Mouse (Mus musculus): ENCODE results near the gene Cox4i1. TPM values are rescaled to one million over a fixed set of nuclear protein-coding genes. Genes with fewer than 3 reads are reported as not detected.

Gene Cox4i1
- polyA plus RNA-seq, 1 experiment from 2014 or later = 928 TPM

- no peak overlapping the region for H3K4me3 ChIP-seq
- ATAC-seq (ENCODE audit: low FRiP score, low read depth) = no peak
- WGBS = 71% methylated on average over 6 of the region's 6 CpGs
- peaks cover 3% of the 10 kb centered on the region; the same call in 1 of the 2 replicates for H3K9me3 ChIP-seq
- peaks cover 16% of the 10 kb centered on the region for H3K4me1 ChIP-seq
- no peak overlapping the region for H3K4me2 ChIP-seq (replicated peaks)
- H3K27me3 ChIP-seq = peaks cover 35% of the 10 kb centered on the region
- H3K9ac ChIP-seq = no peak overlapping the region
- H3K36me3 ChIP-seq = no peaks in the 10 kb centered on the region
- no peak overlapping the region for H3K27ac ChIP-seq
These were observed 31.1 kb downstream of the Cox4i1 start for GRCm38 (mm10) chr8:120699079-120699478.

GRCm38 (mm10) chr8:120699565-120699964 is 31.5 kb downstream of the Cox4i1 start:
- Histone ChIP-seq H3K27ac (no peak overlapping the region), H3K9ac (no peak overlapping the region), H3K4me3 (no peak overlapping the region), H3K27me3 (peaks cover 38% of the 10 kb centered on the region), H3K4me2 (replicated peaks) (no peak overlapping the region), H3K36me3 (no peaks in the 10 kb centered on the region), H3K4me1 (peaks cover 13% of the 10 kb centered on the region; the same call in 1 of the 2 replicates), H3K9me3 (peaks cover 3% of the 10 kb centered on the region; the same call in 1 of the 2 replicates)
- 60% methylated on average over 2 of the region's 2 CpGs for WGBS
- no peak for ATAC-seq (ENCODE audit: low FRiP score, low read depth)

GRCm38 (mm10) chr8:120700053-120700452 is 32.0 kb downstream of the Cox4i1 start:
- H3K27me3 ChIP-seq = peaks cover 40% of the 10 kb centered on the region
- no peak overlapping the region for H3K4me3 ChIP-seq
- H3K27ac ChIP-seq = no peak overlapping the region
- no peak for ATAC-seq (ENCODE audit: low FRiP score, low read depth)
- H3K36me3 ChIP-seq = no peaks in the 10 kb centered on the region
- peaks cover 3% of the 10 kb centered on the region; the same call in 1 of the 2 replicates for H3K9me3 ChIP-seq
- no peak overlapping the region for H3K4me2 ChIP-seq (replicated peaks)
- H3K4me1 ChIP-seq = peaks cover 13% of the 10 kb centered on the region; the same call in 1 of the 2 replicates
- H3K9ac ChIP-seq = no peak overlapping the region
- 79% methylated on average over 4 of the region's 4 CpGs for WGBS

- no peak for ATAC-seq (ENCODE audit: low FRiP score, low read depth)
- H3K27me3 ChIP-seq = peaks cover 47% of the 10 kb centered on the region
- H3K4me1 ChIP-seq = peaks cover 2% of the 10 kb centered on the region; the same call in 1 of the 2 replicates
- no peak overlapping the region for H3K27ac ChIP-seq
- no peak overlapping the region for H3K9ac ChIP-seq
- peaks cover 3% of the 10 kb centered on the region; the same call in 1 of the 2 replicates for H3K9me3 ChIP-seq
- no peak overlapping the region for H3K4me2 ChIP-seq (replicated peaks)
- 37% methylated on average over 19 of the region's 19 CpGs for WGBS
- H3K36me3 ChIP-seq = no peaks in the 10 kb centered on the region
- no peak overlapping the region for H3K4me3 ChIP-seq
These were observed 33.9 kb downstream of the Cox4i1 start for GRCm38 (mm10) chr8:120701758-120702465.

- WGBS = 22% methylated on average over 9 of the region's 9 CpGs
- Histone ChIP-seq H3K9ac (no peak overlapping the region), H3K4me2 (replicated peaks) (no peak overlapping the region), H3K4me1 (no peaks in the 10 kb centered on the region), H3K4me3 (no peak overlapping the region), H3K27ac (no peak overlapping the region), H3K27me3 (peaks cover 47% of the 10 kb centered on the region), H3K36me3 (no peaks in the 10 kb centered on the region), H3K9me3 (no peaks in the 10 kb centered on the region)
- ATAC-seq (ENCODE audit: low FRiP score, low read depth) = no peak
These were observed 36.2 kb downstream of the Cox4i1 start for GRCm38 (mm10) chr8:120704203-120704602.

- no peak overlapping the region for H3K9ac ChIP-seq
- 71% methylated on average over 15 of the region's 15 CpGs for WGBS
- H3K9me3 ChIP-seq = no peaks in the 10 kb centered on the region
- no peak for ATAC-seq (ENCODE audit: low FRiP score, low read depth)
- no peaks in the 10 kb centered on the region for H3K4me1 ChIP-seq
- no peaks in the 10 kb centered on the region for H3K36me3 ChIP-seq
- H3K4me2 ChIP-seq (replicated peaks) = no peak overlapping the region
- H3K27me3 ChIP-seq = peaks cover 44% of the 10 kb centered on the region
- H3K4me3 ChIP-seq = no peak overlapping the region
- no peak overlapping the region for H3K27ac ChIP-seq
These were observed 37.1 kb downstream of the Cox4i1 start for GRCm38 (mm10) chr8:120705163-120705562.

GRCm38 (mm10) chr8:120706193-120706592 is 38.2 kb downstream of the Cox4i1 start:
- ATAC-seq (ENCODE audit: low FRiP score, low read depth) = no peak

GRCm38 (mm10) chr8:120709176-120709575 is 41.2 kb downstream of the Cox4i1 start:
- no peak overlapping the region for H3K4me3 ChIP-seq
- H3K9ac ChIP-seq = no peak overlapping the region
- H3K9me3 ChIP-seq = no peaks in the 10 kb centered on the region
- H3K4me2 ChIP-seq (replicated peaks) = no peak overlapping the region
- no peaks in the 10 kb centered on the region for H3K36me3 ChIP-seq
- 82% methylated on average over 10 of the region's 10 CpGs for WGBS
- no peak overlapping the region for H3K27ac ChIP-seq
- peaks cover 16% of the 10 kb centered on the region for H3K27me3 ChIP-seq
- no peak for ATAC-seq (ENCODE audit: low FRiP score, low read depth)
- H3K4me1 ChIP-seq = no peaks in the 10 kb centered on the region

More at GRCm38 (mm10) chr8:120706193-120706592, 38.2 kb downstream of the Cox4i1 start:
- Histone ChIP-seq H3K27me3 (peaks cover 42% of the 10 kb centered on the region), H3K4me1 (no peaks in the 10 kb centered on the region), H3K9ac (no peak overlapping the region), H3K9me3 (no peaks in the 10 kb centered on the region), H3K36me3 (no peaks in the 10 kb centered on the region), H3K4me3 (no peak overlapping the region), H3K4me2 (replicated peaks) (no peak overlapping the region), H3K27ac (no peak overlapping the region)
- 77% methylated on average over 3 of the region's 3 CpGs for WGBS

- Histone ChIP-seq H3K36me3 (no peaks in the 10 kb centered on the region), H3K9ac (no peak overlapping the region), H3K4me2 (replicated peaks) (no peak overlapping the region), H3K27ac (no peak overlapping the region), H3K9me3 (no peaks in the 10 kb centered on the region), H3K4me3 (no peak overlapping the region), H3K27me3 (no peaks in the 10 kb centered on the region), H3K4me1 (peaks cover 7% of the 10 kb centered on the region; the same call in 1 of the 2 replicates)
- no peak for ATAC-seq (ENCODE audit: low FRiP score, low read depth)
- WGBS = 72% methylated on average over 6 of the region's 6 CpGs
These were observed 47.2 kb downstream of the Cox4i1 start for GRCm38 (mm10) chr8:120715200-120715599.

- no peak overlapping the region for H3K9ac ChIP-seq
- peaks cover 3% of the 10 kb centered on the region; the same call in 1 of the 2 replicates for H3K27me3 ChIP-seq
- peaks cover 7% of the 10 kb centered on the region; the same call in 1 of the 2 replicates for H3K4me1 ChIP-seq
- H3K36me3 ChIP-seq = no peaks in the 10 kb centered on the region
- H3K9me3 ChIP-seq = no peaks in the 10 kb centered on the region
- 81% methylated on average over 15 of the region's 15 CpGs for WGBS
- no peak overlapping the region for H3K4me2 ChIP-seq (replicated peaks)
- H3K27ac ChIP-seq = no peak overlapping the region
- H3K4me3 ChIP-seq = no peak overlapping the region
- no peak for ATAC-seq (ENCODE audit: low FRiP score, low read depth)
These were observed 48.1 kb downstream of the Cox4i1 start for GRCm38 (mm10) chr8:120715996-120716680.

GRCm38 (mm10) chr8:120719586-120720236 is 51.7 kb downstream of the Cox4i1 start:
- Histone ChIP-seq H3K4me1 (peaks cover 7% of the 10 kb centered on the region; the same call in 1 of the 2 replicates), H3K36me3 (no peaks in the 10 kb centered on the region), H3K27me3 (peaks cover 3% of the 10 kb centered on the region; the same call in 1 of the 2 replicates), H3K27ac (no peak overlapping the region), H3K4me2 (replicated peaks) (no peak overlapping the region), H3K4me3 (no peak overlapping the region), H3K9me3 (peaks cover 5% of the 10 kb centered on the region; the same call in 1 of the 2 replicates), H3K9ac (no peak overlapping the region)
- ATAC-seq (ENCODE audit: low FRiP score, low read depth) = no peak
- 66% methylated on average over 19 of the region's 19 CpGs for WGBS

GRCm38 (mm10) chr8:120723025-120723424 is 55.0 kb downstream of the Cox4i1 start:
- Histone ChIP-seq H3K27me3 (peaks cover 3% of the 10 kb centered on the region; the same call in 1 of the 2 replicates), H3K9ac (no peak overlapping the region), H3K4me1 (peaks cover 7% of the 10 kb centered on the region; the same call in 1 of the 2 replicates), H3K4me2 (replicated peaks) (no peak overlapping the region), H3K9me3 (peaks cover 5% of the 10 kb centered on the region; the same call in 1 of the 2 replicates), H3K36me3 (no peaks in the 10 kb centered on the region), H3K27ac (no peak overlapping the region), H3K4me3 (no peak overlapping the region)
- no peak for ATAC-seq (ENCODE audit: low FRiP score, low read depth)
- 69% methylated on average over 6 of the region's 6 CpGs for WGBS
